Mouse (Mus musculus) lung, postnatal 14 days (tissue): ENCODE data around the gene Cpsf6.
A peak's percentile ranks its signal among the peaks of the same experiment; 100 is the strongest.

Experiments used
- DNase-seq: peaks from one replicate; pipeline ENCODE4 v3.0.0; 2021

Cpsf6 gene

GRCm38 (mm10) chr10:117322630-117323029 lies 57.2 kb downstream of the Cpsf6 start:
- no peak for DNase-seq

GRCm38 (mm10) chr10:117320571-117320981 lies 59.2 kb downstream of the Cpsf6 start:
- DNase-seq = peak; percentile 29

- no peak for DNase-seq
Measured at GRCm38 (mm10) chr10:117316391-117316790, 63.4 kb downstream of the Cpsf6 start.

GRCm38 (mm10) chr10:117313133-117313532 lies 66.7 kb downstream of the Cpsf6 start:
- DNase-seq = no peak

GRCm38 (mm10) chr10:117312168-117312567 lies 67.6 kb downstream of the Cpsf6 start:
- DNase-seq = no peak

- no peak for DNase-seq
Measured at GRCm38 (mm10) chr10:117304371-117304770, 75.4 kb downstream of the Cpsf6 start.

- DNase-seq = no peak
Measured at GRCm38 (mm10) chr10:117301688-117302087, 78.1 kb downstream of the Cpsf6 start.

GRCm38 (mm10) chr10:117299901-117300520 lies 79.8 kb downstream of the Cpsf6 start:
- no peak for DNase-seq

GRCm38 (mm10) chr10:117299106-117299505 lies 80.7 kb downstream of the Cpsf6 start:
- no peak for DNase-seq

- no peak for DNase-seq
Measured at GRCm38 (mm10) chr10:117298336-117298735, 81.5 kb downstream of the Cpsf6 start.
